Mouse (Mus musculus): ENCODE measurements around the gene Eme1.

Gene Eme1

DNA sequence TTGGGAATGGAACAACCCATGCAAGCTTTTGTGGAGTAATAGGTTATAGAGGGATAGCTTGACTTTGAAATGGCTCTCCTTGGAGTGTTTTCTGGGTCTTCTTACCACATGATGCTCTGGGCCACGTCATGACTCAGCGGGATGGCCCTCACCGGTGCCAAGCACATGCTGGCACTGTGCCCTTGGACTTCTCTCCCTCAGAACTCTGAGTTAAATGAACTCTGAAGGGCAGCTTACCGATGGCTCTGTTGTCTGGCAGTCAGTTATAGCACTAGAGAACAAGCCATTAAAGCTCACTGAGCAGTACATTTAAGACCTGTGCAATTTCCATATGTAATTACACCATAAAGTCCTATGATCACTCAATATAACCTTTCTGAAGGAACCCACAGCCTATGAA is 56.4 kb downstream of the Eme1 start:
- DNase-seq (ENCODE audit: low read depth, low spot score), result no peak

GRCm38 (mm10) chr11:94596311-94596852 is 57.4 kb downstream of the Eme1 start:
- no peak for DNase-seq (ENCODE audit: low read depth, low spot score)

Data from WW6 (cell line).